8 mouse cellular contexts compared by ENCODE assay signal in genomic region chr13:43215144-43215993, GRCm38 (mm10). TPM values are rescaled to one million over a fixed set of nuclear protein-coding genes. Genes with fewer than 3 reads are reported as not detected.
DNase-seq lines count a peak whose midpoint lies in the region; ATAC-seq lines count a peak whose summit lies in the region.

No protein-coding gene starts in this region.

- no peak overlapping the region for H3K9ac ChIP-seq in hindbrain, embryonic 12.5 days
- no peak overlapping the region for H3K9ac ChIP-seq in midbrain, embryonic 12.5 days (replicated peaks)

- DNase-seq in kidney, postnatal 10 days: peak; percentile 41
- no peak for DNase-seq in kidney, postnatal 14 days
- peak; percentile 43 for DNase-seq in T-cell, adult 2 months (ENCODE audit: low spot score)
- DNase-seq in cerebellum, adult 11-12 months: no peak
- no peak for DNase-seq in ovary, postnatal 14 days (ENCODE audit: low spot score)
- no peak for DNase-seq in urinary bladder, adult 2 months (ENCODE audit: low spot score)

- peaks cover 22% of the 10 kb centered on the region for H3K4me1 ChIP-seq in hindbrain, embryonic 12.5 days
- H3K4me1 ChIP-seq in midbrain, embryonic 12.5 days: peaks cover 11% of the 10 kb centered on the region

- peak; percentile 66; the same call in 1 of the 2 replicates for ATAC-seq in hindbrain, embryonic 12.5 days (ENCODE audit: low FRiP score)
- ATAC-seq in midbrain, embryonic 12.5 days (ENCODE audit: low FRiP score, low read depth): peak; percentile 65; the same call in 1 of the 2 replicates

- H3K4me2 ChIP-seq in hindbrain, embryonic 12.5 days (replicated peaks): peak overlapping the region; percentile 45
- H3K4me2 ChIP-seq in midbrain, embryonic 12.5 days (replicated peaks): peak overlapping the region; percentile 42

- H3K36me3 ChIP-seq in hindbrain, embryonic 12.5 days: no peaks in the 10 kb centered on the region
- H3K36me3 ChIP-seq in midbrain, embryonic 12.5 days: no peaks in the 10 kb centered on the region

- peak overlapping the region; percentile 13; the same call in 1 of the 2 replicates for H3K4me3 ChIP-seq in hindbrain, embryonic 12.5 days
- 0 out of 2 replicates have a peak overlapping the region, but pooled peaks have one; percentile 9 for H3K4me3 ChIP-seq in midbrain, embryonic 12.5 days

- WGBS in hindbrain, embryonic 12.5 days: 17% methylated on average over 19 of the region's 19 CpGs
- WGBS in midbrain, embryonic 12.5 days: 13% methylated on average over 19 of the region's 19 CpGs

- H3K9me3 ChIP-seq in hindbrain, embryonic 12.5 days (replicated peaks): no peaks in the 10 kb centered on the region
- no peaks in the 10 kb centered on the region for H3K9me3 ChIP-seq in midbrain, embryonic 12.5 days

- H3K27me3 ChIP-seq in hindbrain, embryonic 12.5 days: 0 out of 2 replicates have a peak, but pooled peaks cover 3% of the 10 kb centered on the region
- no peaks in the 10 kb centered on the region for H3K27me3 ChIP-seq in midbrain, embryonic 12.5 days

- H3K27ac ChIP-seq in hindbrain, embryonic 12.5 days: peak overlapping the region; percentile 60
- H3K27ac ChIP-seq in midbrain, embryonic 12.5 days (replicated peaks): peak overlapping the region; percentile 35; the same call in 1 of the 2 replicates

RNA-seq across cellular contexts. Expression of gene Tbc1d7, which starts 44.1 kb away (rescaled TPM):
- polyA plus RNA-seq in hindbrain, embryonic 12.5 days (2016; fragmentation: Nextera tagmentation; extraction: Ambion mirVana): 73.2 and 74.9 TPM in 2 replicates
- 76.7 and 80.2 TPM in 2 replicates for polyA plus RNA-seq in midbrain, embryonic 12.5 days (2016; fragmentation: Nextera tagmentation; extraction: Ambion mirVana)
- 23.7 and 25.1 TPM in 2 replicates for polyA plus RNA-seq in urinary bladder, adult 2 months (2012; rRNA removed)

Comparison
In these comparisons a context has a peak if more than half of its experiments do, and no peak if none do; other contexts are left out.
1. DNase-seq: peak in kidney, postnatal 10 days (single experiment) and T-cell, adult 2 months (single experiment); none in kidney, postnatal 14 days (single experiment), cerebellum, adult 11-12 months (single experiment), ovary, postnatal 14 days (single experiment) and urinary bladder, adult 2 months (single experiment).